Mouse (Mus musculus) forebrain, embryonic 10.5 days (tissue): ENCODE results near the gene Cyp2d12. TPM values are rescaled to one million over a fixed set of nuclear protein-coding genes. Genes with fewer than 3 reads are reported as not detected.
"Not testable (repeated sequence)": the region's sequence is repeated elsewhere in the genome, so short reads cannot be mapped to it uniquely, and the experiment has no call there.

Experiments used
- DNase-seq: peaks from one replicate; pipeline ENCODE4 v3.0.0-alpha.2; 2017; ENCODE audit warnings: low spot score; ENCODE audit errors: extremely low spot score
- H3K27ac ChIP-seq: fragments of 300-500 bp; sonication (generic); 2 replicates; pipeline ENCODE4 v1.5.1; 2016; ENCODE audit warnings: mild to moderate bottlenecking
- H3K27me3 ChIP-seq: fragments of 300-500 bp; sonication (generic); 2 replicates; pipeline ENCODE4 v1.6.1; 2016; ENCODE audit warnings: mild to moderate bottlenecking; ENCODE audit not compliant: poor library complexity, severe bottlenecking
- H3K36me3 ChIP-seq: fragments of 300-500 bp; sonication (generic); replicated peaks from 2 replicates; pipeline ENCODE4 v1.6.1; 2016; ENCODE audit warnings: mild to moderate bottlenecking, moderate library complexity
- H3K4me1 ChIP-seq: fragments of 300-500 bp; sonication (generic); 2 replicates; pipeline ENCODE4 v1.6.1; 2016
- H3K4me3 ChIP-seq: fragments of 300-500 bp; sonication (generic); 2 replicates; pipeline ENCODE4 v1.5.1; 2016; ENCODE audit warnings: mild to moderate bottlenecking, moderate library complexity
- H3K9me3 ChIP-seq: fragments of 300-500 bp; sonication (generic); 2 replicates; pipeline ENCODE4 v1.6.1; 2016; ENCODE audit warnings: mild to moderate bottlenecking, moderate library complexity
- WGBS: fragments of 180-500 bp; shearing (Covaris S2); methylation state at CpG from one replicate; pipeline ENCODE4 v1.1.7; 2016; 5-methylcytosine and 5-hydroxymethylcytosine counted together
- polyA plus RNA-seq: library from polyadenylated mRNA; unstranded; fragments of >200 nt; fragmentation: Nextera tagmentation; extraction: Ambion mirVana; gene quantifications from 2 replicates; pipeline ENCODE4 v1.2.1, GENCODE M21; 2016

The Cyp2d12 gene
- not detected in 2 replicates for polyA plus RNA-seq

DNA sequence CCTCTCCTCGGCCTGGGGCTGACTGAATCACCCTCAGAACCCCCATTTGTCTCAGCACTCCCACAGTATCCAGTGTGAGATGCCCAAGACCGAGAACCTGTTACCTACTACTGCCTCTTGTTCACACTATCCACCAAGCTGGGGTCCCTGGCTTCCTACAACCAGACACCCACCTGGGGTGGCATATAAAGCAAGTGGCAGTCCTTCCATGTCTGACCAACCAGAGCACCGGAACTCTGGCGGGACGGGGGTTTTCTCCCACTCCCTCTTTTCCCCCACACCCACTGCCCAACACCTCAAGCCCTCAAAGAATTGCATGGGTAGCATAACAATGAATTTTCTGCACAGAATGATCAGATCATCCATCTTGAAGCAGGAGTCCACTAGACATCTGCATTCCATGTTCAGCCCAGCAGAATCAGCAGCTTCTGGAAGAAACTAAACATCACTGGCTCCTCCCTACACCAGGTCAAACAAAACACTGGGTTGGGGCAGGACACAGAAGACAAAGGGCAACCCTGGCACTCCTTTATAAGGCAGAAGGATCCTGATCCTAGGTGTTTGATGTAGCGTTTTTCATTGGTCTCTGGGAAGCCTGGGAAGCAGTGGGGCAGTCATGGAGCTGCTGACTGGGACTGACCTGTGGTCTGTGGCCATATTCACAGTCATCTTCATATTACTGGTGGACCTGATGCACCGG is at the start of gene Cyp2d12:
Gene Cyp2d12, plus strand, starts transcription at position 542 of the 700 bp plus-strand sequence.
- 83% methylated on average over 7 of the region's 7 CpGs for WGBS

GRCm38 (mm10) chr15:82506971-82507370 is 47.9 kb upstream of the Cyp2d12 start:
- Histone ChIP-seq H3K27me3 (no peaks in the 10 kb centered on the region), H3K9me3 (peaks cover 11% of the 10 kb centered on the region; the same call in 1 of the 2 replicates), H3K27ac (no peak overlapping the region), H3K36me3 (no peaks in the 10 kb centered on the region), H3K4me3 (no peak overlapping the region), H3K4me1 (no peaks in the 10 kb centered on the region)
- no peak for DNase-seq
- 74% methylated on average over 3 of the region's 3 CpGs for WGBS

More for the DNA sequence above, at the start of gene Cyp2d12:
- no peaks in the 10 kb centered on the region for H3K27me3 ChIP-seq
- peaks cover 19% of the 10 kb centered on the region for H3K9me3 ChIP-seq
- no peak within 1 kb of the TSS for H3K27ac ChIP-seq
- H3K4me3 ChIP-seq = no peak within 1 kb of the TSS
- no peaks in the 10 kb centered on the region for H3K36me3 ChIP-seq
- DNase-seq = no peak
- no peaks in the 10 kb centered on the region for H3K4me1 ChIP-seq

- WGBS = 57% methylated on average over 4 of the region's 4 CpGs
- peaks cover 11% of the 10 kb centered on the region; the same call in 1 of the 2 replicates for H3K9me3 ChIP-seq
- not testable (repeated sequence) for DNase-seq, H3K27ac ChIP-seq, H3K36me3 ChIP-seq, H3K4me3 ChIP-seq, H3K4me1 ChIP-seq, H3K27me3 ChIP-seq
Measured at GRCm38 (mm10) chr15:82507740-82508139, 47.1 kb upstream of the Cyp2d12 start.

DNA sequence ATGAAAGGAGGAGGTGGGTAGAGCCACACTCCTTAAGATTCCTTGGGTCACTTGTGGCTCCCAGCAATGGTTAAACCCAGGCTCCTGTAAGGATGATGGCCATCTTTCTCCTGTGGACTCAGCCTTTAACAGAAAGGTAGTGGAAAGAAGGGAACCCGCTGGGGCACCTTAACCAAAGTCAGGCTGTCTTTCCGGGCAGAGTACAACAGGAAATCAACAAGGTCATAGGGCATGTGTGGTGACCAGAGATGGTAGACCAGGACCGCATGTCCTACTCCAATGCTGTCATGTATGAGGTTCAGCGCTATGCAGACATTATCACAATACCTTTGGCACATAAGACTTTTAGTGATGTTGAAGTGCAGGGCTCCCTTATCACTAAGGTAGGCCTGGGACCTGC is 45.4 kb upstream of the Cyp2d12 start:
- not testable (repeated sequence) for H3K4me1 ChIP-seq, H3K27ac ChIP-seq, H3K36me3 ChIP-seq, H3K4me3 ChIP-seq, H3K27me3 ChIP-seq, DNase-seq
- H3K9me3 ChIP-seq = peaks cover 11% of the 10 kb centered on the region; the same call in 1 of the 2 replicates
- 82% methylated on average over 4 of the region's 4 CpGs for WGBS

- not testable (repeated sequence) for H3K27ac ChIP-seq, H3K27me3 ChIP-seq, H3K4me3 ChIP-seq, H3K4me1 ChIP-seq, DNase-seq, H3K36me3 ChIP-seq
- peaks cover 11% of the 10 kb centered on the region; the same call in 1 of the 2 replicates for H3K9me3 ChIP-seq
Measured at GRCm38 (mm10) chr15:82510500-82510899, 44.4 kb upstream of the Cyp2d12 start.

GRCm38 (mm10) chr15:82512111-82512510 is 42.8 kb upstream of the Cyp2d12 start:
- not testable (repeated sequence) for H3K9me3 ChIP-seq, H3K27me3 ChIP-seq, H3K27ac ChIP-seq, H3K36me3 ChIP-seq, DNase-seq, H3K4me1 ChIP-seq, H3K4me3 ChIP-seq
- WGBS = 79% methylated on average over 2 of the region's 2 CpGs

DNA sequence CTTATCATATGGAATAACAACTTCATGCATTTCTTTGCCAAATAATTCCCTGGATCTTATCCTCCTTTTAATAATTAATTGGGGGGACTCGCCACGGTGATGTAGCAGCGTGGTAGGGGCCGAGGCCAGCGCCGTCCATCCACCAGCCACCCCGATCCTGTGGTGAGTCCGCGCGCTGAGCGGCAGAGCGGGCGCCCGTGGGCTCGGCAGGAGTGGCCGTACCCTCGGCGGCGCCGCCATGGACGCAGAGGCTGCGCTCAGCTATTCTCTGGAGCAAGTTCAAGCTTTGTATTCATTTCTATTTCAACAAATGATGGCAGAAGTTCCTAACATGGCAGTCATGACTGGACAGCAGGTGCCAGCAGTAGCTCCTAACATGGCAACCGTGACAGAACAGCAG is 38.7 kb upstream of the Cyp2d12 start:
- 93% methylated on average over 23 of the region's 23 CpGs for WGBS
- not testable (repeated sequence) for DNase-seq, H3K27ac ChIP-seq

GRCm38 (mm10) chr15:82527371-82527770 is 27.5 kb upstream of the Cyp2d12 start:
- H3K4me1 ChIP-seq, H3K36me3 ChIP-seq, DNase-seq, H3K27ac ChIP-seq, H3K27me3 ChIP-seq, H3K4me3 ChIP-seq, H3K9me3 ChIP-seq: not testable (repeated sequence)
- WGBS = 88% methylated on average over 8 of the region's 9 CpGs

More for the DNA sequence above, 38.7 kb upstream of the Cyp2d12 start:
- H3K4me3 ChIP-seq, H3K36me3 ChIP-seq, H3K27me3 ChIP-seq, H3K9me3 ChIP-seq, H3K4me1 ChIP-seq: not testable (repeated sequence)

- H3K9me3 ChIP-seq, H3K36me3 ChIP-seq, H3K4me3 ChIP-seq, H3K4me1 ChIP-seq, H3K27ac ChIP-seq, H3K27me3 ChIP-seq, DNase-seq: not testable (repeated sequence)
- WGBS = 92% methylated on average over 3 of the region's 3 CpGs
Measured at GRCm38 (mm10) chr15:82532721-82533120, 22.2 kb upstream of the Cyp2d12 start.

DNA sequence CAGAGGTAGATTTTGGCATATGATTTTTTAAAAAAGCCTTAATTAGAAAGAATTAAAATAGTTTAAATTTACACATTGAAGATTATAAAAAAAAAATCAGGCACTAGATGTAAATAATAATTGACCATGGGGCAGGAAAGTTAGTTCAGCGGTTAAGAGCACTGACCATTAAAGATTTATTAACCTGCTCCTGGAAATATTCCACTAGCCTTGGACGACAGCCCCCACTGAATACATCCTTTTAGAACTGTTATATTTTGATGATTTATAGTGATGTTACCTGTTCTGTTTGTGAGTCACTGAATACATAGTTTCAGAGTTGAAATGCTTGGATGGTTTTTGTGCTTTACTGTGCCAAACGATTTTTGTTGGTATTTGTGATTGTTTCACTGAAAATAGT is 11.9 kb upstream of the Cyp2d12 start:
- not testable (repeated sequence) for H3K9me3 ChIP-seq, H3K27ac ChIP-seq, H3K36me3 ChIP-seq, H3K4me1 ChIP-seq, DNase-seq, H3K27me3 ChIP-seq, H3K4me3 ChIP-seq
- WGBS = 81% methylated on average over 3 of the region's 3 CpGs

DNA sequence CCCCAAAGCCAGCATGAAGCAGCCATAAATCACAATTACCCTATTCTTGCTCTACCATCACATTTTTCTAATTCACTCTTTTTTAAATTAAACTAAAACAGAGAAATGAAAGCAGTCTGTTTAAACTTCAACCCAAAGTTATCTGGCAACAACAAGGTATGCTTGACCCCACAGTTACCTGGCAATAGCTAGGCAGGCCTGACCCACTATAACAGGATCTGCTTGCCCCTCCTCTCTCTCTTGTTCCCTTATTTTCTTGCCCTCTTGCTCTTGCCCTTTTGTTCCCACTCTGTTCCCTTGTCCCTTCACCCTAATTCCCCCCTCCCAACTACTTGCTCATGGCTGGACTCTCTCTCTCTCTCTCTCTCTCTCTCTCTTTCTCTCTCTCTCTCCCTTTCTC is 10.3 kb upstream of the Cyp2d12 start:
- H3K4me1 ChIP-seq, H3K4me3 ChIP-seq, H3K27me3 ChIP-seq, H3K27ac ChIP-seq, DNase-seq, H3K36me3 ChIP-seq, H3K9me3 ChIP-seq: not testable (repeated sequence)

GRCm38 (mm10) chr15:82547753-82548152 is 7.1 kb upstream of the Cyp2d12 start:
- not testable (repeated sequence) for H3K27me3 ChIP-seq, H3K36me3 ChIP-seq, DNase-seq, H3K4me3 ChIP-seq, H3K9me3 ChIP-seq, H3K4me1 ChIP-seq, H3K27ac ChIP-seq
- 88% methylated on average over 4 of the region's 4 CpGs for WGBS

GRCm38 (mm10) chr15:82553211-82553610 is 1.7 kb upstream of the Cyp2d12 start:
- WGBS = 93% methylated on average over 2 of the region's 2 CpGs
- not testable (repeated sequence) for H3K27me3 ChIP-seq, DNase-seq, H3K4me3 ChIP-seq, H3K4me1 ChIP-seq, H3K36me3 ChIP-seq, H3K27ac ChIP-seq
- H3K9me3 ChIP-seq = peaks cover 19% of the 10 kb centered on the region

- 73% methylated on average over 1 of the region's 1 CpGs for WGBS
- H3K36me3 ChIP-seq = no peaks in the 10 kb centered on the region
- H3K4me1 ChIP-seq = no peaks in the 10 kb centered on the region
- no peak overlapping the region for H3K4me3 ChIP-seq
- no peak overlapping the region for H3K27ac ChIP-seq
- no peak for DNase-seq
- H3K27me3 ChIP-seq = no peaks in the 10 kb centered on the region
- H3K9me3 ChIP-seq = no peaks in the 10 kb centered on the region; the same call in 1 of the 2 replicates
Measured at GRCm38 (mm10) chr15:82572856-82573255, 18.0 kb downstream of the Cyp2d12 start.
